Mouse (Mus musculus): ENCODE data around the gene Ano1.
A peak's percentile ranks its signal among the peaks of the same experiment; 100 is the strongest.

Gene Ano1

GRCm38 (mm10) chr7:144751833-144752232, at the start of gene Ano1:
Ano1 (minus strand) TSS chr7:144751974.
- DNase-seq (ENCODE audit: low spot score): no peak

- DNase-seq (ENCODE audit: low spot score): no peak
These were observed 46.7 kb upstream of the Ano1 start for GRCm38 (mm10) chr7:144798471-144798870.

GRCm38 (mm10) chr7:144796986-144797735, 45.4 kb upstream of the Ano1 start:
- no peak for DNase-seq (ENCODE audit: low spot score)

- DNase-seq (ENCODE audit: low spot score): no peak
These were observed 44.3 kb upstream of the Ano1 start for GRCm38 (mm10) chr7:144795976-144796474.

GRCm38 (mm10) chr7:144793296-144793695, 41.5 kb upstream of the Ano1 start:
- DNase-seq (ENCODE audit: low spot score): no peak

GRCm38 (mm10) chr7:144791426-144791825, 39.7 kb upstream of the Ano1 start:
- no peak for DNase-seq (ENCODE audit: low spot score)

GRCm38 (mm10) chr7:144789601-144790556, 38.1 kb upstream of the Ano1 start:
- no peak for DNase-seq (ENCODE audit: low spot score)

GRCm38 (mm10) chr7:144788631-144789030, 36.9 kb upstream of the Ano1 start:
- peak; percentile 60 for DNase-seq (ENCODE audit: low spot score)

GRCm38 (mm10) chr7:144787501-144787900, 35.7 kb upstream of the Ano1 start:
- DNase-seq (ENCODE audit: low spot score): no peak

- DNase-seq (ENCODE audit: low spot score): no peak
These were observed 34.8 kb upstream of the Ano1 start for GRCm38 (mm10) chr7:144786571-144786970.

- no peak for DNase-seq (ENCODE audit: low spot score)
These were observed 32.4 kb upstream of the Ano1 start for GRCm38 (mm10) chr7:144784176-144784575.

- no peak for DNase-seq (ENCODE audit: low spot score)
These were observed 30.6 kb upstream of the Ano1 start for GRCm38 (mm10) chr7:144782402-144782801.

- DNase-seq (ENCODE audit: low spot score): no peak
These were observed 29.6 kb upstream of the Ano1 start for GRCm38 (mm10) chr7:144781337-144781736.

GRCm38 (mm10) chr7:144780190-144780589, 28.4 kb upstream of the Ano1 start:
- peak; percentile 24 for DNase-seq (ENCODE audit: low spot score)

GRCm38 (mm10) chr7:144779691-144780090, 27.9 kb upstream of the Ano1 start:
- no peak for DNase-seq (ENCODE audit: low spot score)

GRCm38 (mm10) chr7:144777805-144778204, 26.0 kb upstream of the Ano1 start:
- no peak for DNase-seq (ENCODE audit: low spot score)

- peak; percentile 91 for DNase-seq (ENCODE audit: low spot score)
These were observed 24.2 kb upstream of the Ano1 start for GRCm38 (mm10) chr7:144775804-144776447.

GRCm38 (mm10) chr7:144775214-144775613, 23.4 kb upstream of the Ano1 start:
- peak; percentile 18 for DNase-seq (ENCODE audit: low spot score)

GRCm38 (mm10) chr7:144774283-144774682, 22.5 kb upstream of the Ano1 start:
- no peak for DNase-seq (ENCODE audit: low spot score)

- DNase-seq (ENCODE audit: low spot score): no peak
These were observed 18.3 kb upstream of the Ano1 start for GRCm38 (mm10) chr7:144770116-144770515.

- no peak for DNase-seq (ENCODE audit: low spot score)
These were observed 17.8 kb upstream of the Ano1 start for GRCm38 (mm10) chr7:144769434-144770080.

- no peak for DNase-seq (ENCODE audit: low spot score)
These were observed 17.1 kb upstream of the Ano1 start for GRCm38 (mm10) chr7:144768845-144769244.

All from urinary bladder, postnatal 14 days (tissue).